Mouse (Mus musculus): ENCODE measurements around the gene Pogk. TPM values are rescaled to one million over a fixed set of nuclear protein-coding genes. Genes with fewer than 3 reads are reported as not detected.

The Pogk gene
- polyA plus RNA-seq (2015; fragmentation: Nextera tagmentation; extraction: Ambion mirVana) = 10.5 and 11.3 TPM in 2 replicates

DNA sequence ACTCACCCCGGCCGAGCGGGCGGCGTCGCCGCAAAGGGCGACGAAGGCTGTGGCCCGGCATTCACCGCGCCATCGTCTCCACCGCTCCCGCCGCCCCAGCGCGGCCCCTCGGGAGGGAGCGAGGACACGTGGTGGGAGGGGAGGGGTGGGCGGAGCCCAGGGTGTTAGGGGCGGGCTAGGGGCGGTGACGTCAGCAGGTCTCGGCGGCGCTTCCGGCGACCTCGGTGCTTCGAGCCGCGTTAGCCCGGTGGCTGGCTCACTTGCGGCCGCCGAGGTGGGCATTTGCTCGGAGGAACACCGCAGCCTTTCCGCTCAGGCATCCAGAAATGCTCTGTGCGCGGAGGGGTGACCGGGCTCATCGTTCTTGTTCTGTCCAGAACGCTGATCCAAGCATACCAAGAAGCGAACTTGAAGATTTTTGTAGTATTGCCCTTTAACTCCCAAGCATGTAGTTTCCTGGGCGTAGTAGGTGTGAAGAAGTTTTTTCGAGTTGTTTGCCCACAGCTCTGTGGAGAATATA lies at the start of gene Pogk:
Pogk (minus strand) TSS at position 163 of the 520 bp plus-strand sequence.
- no peaks in the 10 kb centered on the region for H3K27me3 ChIP-seq
- H3K9me3 ChIP-seq = no peaks in the 10 kb centered on the region
- peak within 1 kb of the TSS; percentile 67 for H3K27ac ChIP-seq
- peak; percentile 94 for ATAC-seq (ENCODE audit: borderline replicate concordance, extremely low read depth, low FRiP score, low TSS enrichment)
- peaks cover 15% of the 10 kb centered on the region for H3K4me1 ChIP-seq
- peak within 1 kb of the TSS; percentile 80 for H3K4me3 ChIP-seq
- H3K4me2 ChIP-seq = peak within 1 kb of the TSS; percentile 97
- WGBS = 3% methylated on average over 39 of the region's 49 CpGs
- peaks cover 18% of the 10 kb centered on the region; the same call in 1 of the 2 replicates for H3K36me3 ChIP-seq
- H3K9ac ChIP-seq = peak within 1 kb of the TSS; percentile 73

DNA sequence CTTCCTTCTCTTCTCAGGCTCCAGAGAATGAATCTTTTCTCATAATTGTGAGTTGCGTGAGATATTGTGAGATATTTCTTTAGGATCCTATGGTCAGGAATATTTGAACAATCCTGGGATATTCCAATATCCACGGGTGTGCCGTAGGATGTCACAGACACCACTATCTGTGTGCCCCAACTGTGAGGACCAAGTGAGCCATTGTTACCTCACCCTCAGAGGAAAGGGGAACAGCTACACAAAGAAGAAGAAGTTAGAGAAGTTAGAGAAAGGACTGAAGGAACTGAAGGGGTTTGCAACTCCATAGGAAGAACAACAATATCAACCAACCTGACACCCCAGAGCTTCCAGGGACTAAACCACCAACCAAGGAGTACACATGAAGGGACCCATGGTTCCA lies 32.3 kb upstream of the Pogk start:
- H3K4me1 ChIP-seq = no peaks in the 10 kb centered on the region
- no peak overlapping the region for H3K27ac ChIP-seq
- H3K4me3 ChIP-seq = no peak overlapping the region
- no peak for ATAC-seq (ENCODE audit: borderline replicate concordance, extremely low read depth, low FRiP score, low TSS enrichment)
- no peaks in the 10 kb centered on the region for H3K36me3 ChIP-seq
- H3K4me2 ChIP-seq = no peak overlapping the region
- no peaks in the 10 kb centered on the region for H3K9me3 ChIP-seq
- H3K27me3 ChIP-seq = no peaks in the 10 kb centered on the region
- 87% methylated on average over 3 of the region's 3 CpGs for WGBS
- H3K9ac ChIP-seq = no peak overlapping the region

DNA sequence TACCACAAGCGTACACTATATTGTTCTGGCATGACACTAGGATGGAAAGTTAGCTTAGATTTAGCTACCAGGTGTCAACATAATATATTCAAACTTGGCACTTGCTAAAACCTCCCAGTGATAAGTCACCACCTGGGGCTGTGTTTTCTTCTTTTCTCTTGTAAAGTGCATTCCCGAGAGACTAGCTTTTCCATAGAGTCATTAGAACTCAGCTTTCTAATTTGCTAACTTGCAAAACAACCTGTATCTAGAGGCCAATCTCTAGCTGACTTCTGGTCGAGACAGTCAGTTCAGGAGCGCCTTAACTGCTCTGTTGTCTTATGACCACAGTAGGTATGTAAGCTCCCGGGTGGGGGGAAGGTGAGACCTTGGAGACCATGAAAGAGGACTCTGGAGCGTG lies 29.8 kb upstream of the Pogk start:
- no peak overlapping the region for H3K4me2 ChIP-seq
- no peaks in the 10 kb centered on the region for H3K4me1 ChIP-seq
- H3K9me3 ChIP-seq = no peaks in the 10 kb centered on the region
- H3K4me3 ChIP-seq = no peak overlapping the region
- H3K27ac ChIP-seq = no peak overlapping the region
- no peak overlapping the region for H3K9ac ChIP-seq
- 60% methylated on average over 6 of the region's 6 CpGs for WGBS
- no peaks in the 10 kb centered on the region for H3K36me3 ChIP-seq
- no peak for ATAC-seq (ENCODE audit: borderline replicate concordance, extremely low read depth, low FRiP score, low TSS enrichment)
- H3K27me3 ChIP-seq = no peaks in the 10 kb centered on the region

DNA sequence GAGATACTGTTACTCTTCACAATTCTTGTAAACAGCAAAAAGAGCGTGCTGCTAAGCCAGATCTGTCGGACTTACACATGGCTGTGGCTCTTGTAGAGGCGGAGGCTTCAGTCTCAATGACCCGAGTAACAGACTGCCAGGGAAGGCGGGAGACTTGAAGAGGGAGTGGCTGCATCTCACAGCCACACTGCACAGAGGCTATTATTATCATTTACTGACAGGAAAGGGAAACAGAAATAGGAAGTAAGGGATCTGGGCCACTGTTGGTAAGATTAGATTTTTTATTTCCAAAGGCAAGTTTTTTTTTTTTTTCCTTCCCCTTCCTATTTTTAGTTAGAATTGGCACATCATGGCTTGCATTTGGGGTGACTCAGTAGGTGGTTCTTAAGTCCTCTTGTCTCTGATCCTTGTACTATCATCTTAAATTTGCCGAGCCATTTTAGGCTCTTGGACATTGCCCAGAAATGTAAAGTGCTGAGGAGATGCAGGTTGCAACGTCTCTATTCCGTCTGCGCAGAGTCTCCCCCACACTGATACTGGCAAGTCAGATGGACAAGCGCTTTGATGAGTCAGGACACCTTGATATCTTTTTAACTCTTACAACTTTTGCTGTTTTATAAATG lies 20.3 kb upstream of the Pogk start:
- no peaks in the 10 kb centered on the region for H3K9me3 ChIP-seq
- 0 out of 2 replicates have a peak, but pooled peaks cover 3% of the 10 kb centered on the region for H3K4me1 ChIP-seq
- no peak overlapping the region for H3K27ac ChIP-seq
- no peak overlapping the region for H3K4me3 ChIP-seq
- no peaks in the 10 kb centered on the region for H3K36me3 ChIP-seq
- H3K4me2 ChIP-seq = peak overlapping the region; percentile 35; the same call in 1 of the 2 replicates
- 43% methylated on average over 10 of the region's 10 CpGs for WGBS
- ATAC-seq (ENCODE audit: borderline replicate concordance, extremely low read depth, low FRiP score, low TSS enrichment) = peak; percentile 23; the same call in 1 of the 2 replicates
- H3K9ac ChIP-seq = no peak overlapping the region
- H3K27me3 ChIP-seq = no peaks in the 10 kb centered on the region

DNA sequence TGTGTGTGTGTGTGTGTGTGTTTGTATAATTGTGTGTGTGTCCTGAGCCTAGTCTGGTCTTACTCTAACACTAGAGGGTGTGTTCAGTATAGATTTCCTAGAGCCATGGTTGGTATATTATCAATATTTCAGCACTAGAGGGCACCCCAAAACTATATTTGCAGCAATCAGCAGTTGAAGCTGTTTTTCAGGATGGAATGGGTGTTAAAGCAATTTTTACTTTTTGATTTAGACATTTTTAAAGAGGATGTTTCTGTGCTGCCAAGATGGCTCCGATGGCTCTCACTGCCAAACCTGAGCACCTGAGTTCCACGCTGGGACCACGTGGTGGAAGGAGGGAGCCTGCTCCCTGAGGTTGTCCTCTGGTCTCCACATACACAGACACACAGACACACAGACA lies 19.4 kb upstream of the Pogk start:
- Histone ChIP-seq H3K27me3 (no peaks in the 10 kb centered on the region), H3K36me3 (no peaks in the 10 kb centered on the region), H3K27ac (no peak overlapping the region), H3K9ac (no peak overlapping the region), H3K4me3 (no peak overlapping the region), H3K4me1 (0 out of 2 replicates have a peak, but pooled peaks cover 3% of the 10 kb centered on the region), H3K4me2 (no peak overlapping the region), H3K9me3 (no peaks in the 10 kb centered on the region)
- ATAC-seq (ENCODE audit: borderline replicate concordance, extremely low read depth, low FRiP score, low TSS enrichment) = no peak
- 65% methylated on average over 3 of the region's 3 CpGs for WGBS

DNA sequence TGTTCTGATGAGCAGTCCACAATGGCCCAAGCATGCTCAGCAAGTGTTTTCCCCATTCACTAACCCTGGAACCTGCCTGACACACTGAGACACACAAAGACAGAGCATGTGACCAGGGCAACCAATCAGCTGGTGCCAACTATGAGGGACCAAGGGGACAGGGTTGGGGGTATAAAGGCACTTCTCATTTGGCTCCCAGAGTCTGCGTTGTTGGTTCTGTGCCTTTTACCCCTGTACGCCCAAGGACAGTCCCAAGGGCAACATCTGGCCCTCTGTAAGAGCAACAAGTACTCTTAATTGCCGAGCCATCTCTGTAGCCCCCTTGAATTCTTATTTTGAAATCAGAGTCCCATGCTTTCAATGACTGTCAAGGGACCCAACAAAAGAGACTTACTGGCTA lies 2.6 kb upstream of the Pogk start:
- H3K4me2 ChIP-seq = no peak overlapping the region
- no peak overlapping the region for H3K9ac ChIP-seq
- ATAC-seq (ENCODE audit: borderline replicate concordance, extremely low read depth, low FRiP score, low TSS enrichment) = no peak
- no peak overlapping the region for H3K4me3 ChIP-seq
- 85% methylated on average over 3 of the region's 3 CpGs for WGBS
- peaks cover 15% of the 10 kb centered on the region for H3K4me1 ChIP-seq
- H3K27ac ChIP-seq = no peak overlapping the region
- H3K9me3 ChIP-seq = no peaks in the 10 kb centered on the region
- no peaks in the 10 kb centered on the region for H3K27me3 ChIP-seq
- peaks cover 4% of the 10 kb centered on the region; the same call in 1 of the 2 replicates for H3K36me3 ChIP-seq

DNA sequence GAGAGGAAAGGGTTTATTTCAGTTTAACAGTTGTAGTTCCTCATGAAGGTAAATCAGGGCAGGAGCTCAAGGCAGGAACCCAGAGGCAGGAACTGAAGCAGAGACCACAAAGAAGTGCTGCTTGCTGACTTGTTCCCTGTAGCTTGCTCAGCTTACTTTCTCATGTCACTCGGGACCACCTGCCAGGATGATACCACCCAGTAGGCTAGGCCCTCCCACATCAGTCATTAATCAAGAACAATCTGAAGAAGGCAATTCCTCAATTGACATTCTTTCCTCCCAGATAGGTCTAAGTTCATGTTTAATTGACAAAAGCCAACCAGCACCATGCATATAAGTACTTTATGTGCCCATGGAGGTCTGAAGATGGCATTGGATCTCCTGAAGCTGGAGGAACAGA lies 1.9 kb upstream of the Pogk start:
- Histone ChIP-seq H3K4me2 (no peak overlapping the region), H3K4me3 (no peak overlapping the region), H3K27ac (no peak overlapping the region), H3K4me1 (peaks cover 15% of the 10 kb centered on the region), H3K36me3 (peaks cover 11% of the 10 kb centered on the region; the same call in 1 of the 2 replicates), H3K9ac (no peak overlapping the region), H3K27me3 (no peaks in the 10 kb centered on the region), H3K9me3 (no peaks in the 10 kb centered on the region)
- no peak for ATAC-seq (ENCODE audit: borderline replicate concordance, extremely low read depth, low FRiP score, low TSS enrichment)
- 92% methylated on average over 1 of the region's 1 CpGs for WGBS

DNA sequence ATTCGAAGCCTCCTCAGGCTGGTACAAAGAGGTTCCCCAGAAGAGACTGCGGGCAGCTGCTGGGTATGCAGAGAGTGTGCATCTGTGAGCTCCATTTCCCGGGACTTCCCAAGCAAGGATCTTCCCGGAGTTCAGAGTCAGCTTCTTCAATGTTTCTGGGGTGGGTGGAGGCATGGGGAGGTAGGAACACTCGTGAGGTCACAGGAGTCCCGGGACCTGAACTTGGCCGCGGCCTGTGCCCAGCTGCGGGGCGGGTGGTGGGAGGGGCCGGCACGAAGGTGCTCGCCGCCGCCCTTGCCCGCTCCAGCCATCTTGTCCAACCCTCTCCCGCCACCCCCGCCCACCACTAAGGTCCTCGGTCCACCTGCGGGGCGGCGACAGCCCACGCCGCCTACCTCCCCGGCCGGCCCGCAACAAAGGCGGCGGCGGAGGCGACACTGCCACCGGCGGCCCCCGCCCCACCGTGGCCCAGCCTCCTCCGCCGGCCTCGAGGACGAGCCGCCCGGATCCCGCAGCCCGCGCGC lies 424 bp downstream of the Pogk start:
- 2% methylated on average over 32 of the region's 45 CpGs for WGBS
- Histone ChIP-seq H3K4me3 (peak overlapping the region; percentile 80), H3K27ac (peak overlapping the region; percentile 67), H3K4me1 (peaks cover 15% of the 10 kb centered on the region), H3K4me2 (peak overlapping the region; percentile 97), H3K9me3 (no peaks in the 10 kb centered on the region), H3K27me3 (no peaks in the 10 kb centered on the region), H3K36me3 (peaks cover 21% of the 10 kb centered on the region; the same call in 1 of the 2 replicates), H3K9ac (peak overlapping the region; percentile 73)
- peak; percentile 84 for ATAC-seq (ENCODE audit: borderline replicate concordance, extremely low read depth, low FRiP score, low TSS enrichment)

DNA sequence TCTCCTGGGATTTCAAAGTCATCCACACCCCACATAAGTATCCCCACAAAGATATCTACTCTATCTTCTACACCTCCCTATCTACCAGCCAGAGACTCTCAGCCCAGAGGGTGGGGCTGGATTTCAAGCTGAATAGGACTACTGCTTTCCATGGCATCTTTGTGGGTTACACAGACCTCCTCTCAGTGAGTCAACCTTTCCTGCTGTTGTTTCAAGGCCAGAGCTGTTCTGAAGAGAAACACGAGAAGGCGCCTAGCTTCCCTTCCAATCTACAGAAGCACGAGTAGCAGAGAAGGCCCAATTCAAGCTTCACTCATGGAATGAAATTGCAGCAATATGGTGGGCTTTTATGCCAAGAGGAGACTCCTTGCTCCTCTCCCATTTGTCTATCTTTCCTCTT lies 5.8 kb downstream of the Pogk start:
- WGBS = 93% methylated on average over 3 of the region's 3 CpGs
- Histone ChIP-seq H3K9me3 (no peaks in the 10 kb centered on the region), H3K27me3 (no peaks in the 10 kb centered on the region), H3K9ac (no peak overlapping the region), H3K36me3 (peaks cover 36% of the 10 kb centered on the region), H3K27ac (no peak overlapping the region), H3K4me2 (no peak overlapping the region), H3K4me1 (peaks cover 10% of the 10 kb centered on the region), H3K4me3 (no peak overlapping the region)
- no peak for ATAC-seq (ENCODE audit: borderline replicate concordance, extremely low read depth, low FRiP score, low TSS enrichment)

DNA sequence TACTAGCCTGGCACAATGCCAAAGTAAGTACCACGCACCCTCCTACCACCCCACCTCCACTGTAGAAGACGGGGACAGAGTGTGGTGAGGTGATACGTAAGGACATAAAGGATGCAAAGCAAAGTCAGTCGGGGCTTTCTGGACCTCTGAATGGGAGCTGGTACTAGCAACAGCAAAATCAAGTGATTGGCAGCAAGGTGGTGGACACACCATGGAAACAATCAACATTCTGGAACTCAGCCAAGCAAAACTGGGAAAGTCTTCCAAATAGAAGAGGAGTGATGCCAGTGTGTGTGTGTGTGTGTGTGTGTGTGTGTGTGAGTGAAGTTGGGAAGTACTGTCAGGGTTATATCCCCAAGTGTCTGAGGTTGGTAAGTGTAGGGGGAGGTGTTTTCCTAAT lies 7.7 kb downstream of the Pogk start:
- peaks cover 48% of the 10 kb centered on the region for H3K36me3 ChIP-seq
- ATAC-seq (ENCODE audit: borderline replicate concordance, extremely low read depth, low FRiP score, low TSS enrichment) = no peak
- no peaks in the 10 kb centered on the region for H3K9me3 ChIP-seq
- no peak overlapping the region for H3K27ac ChIP-seq
- WGBS = 74% methylated on average over 4 of the region's 4 CpGs
- H3K4me1 ChIP-seq = no peaks in the 10 kb centered on the region
- H3K4me3 ChIP-seq = no peak overlapping the region
- no peak overlapping the region for H3K4me2 ChIP-seq
- no peaks in the 10 kb centered on the region for H3K27me3 ChIP-seq
- H3K9ac ChIP-seq = no peak overlapping the region

DNA sequence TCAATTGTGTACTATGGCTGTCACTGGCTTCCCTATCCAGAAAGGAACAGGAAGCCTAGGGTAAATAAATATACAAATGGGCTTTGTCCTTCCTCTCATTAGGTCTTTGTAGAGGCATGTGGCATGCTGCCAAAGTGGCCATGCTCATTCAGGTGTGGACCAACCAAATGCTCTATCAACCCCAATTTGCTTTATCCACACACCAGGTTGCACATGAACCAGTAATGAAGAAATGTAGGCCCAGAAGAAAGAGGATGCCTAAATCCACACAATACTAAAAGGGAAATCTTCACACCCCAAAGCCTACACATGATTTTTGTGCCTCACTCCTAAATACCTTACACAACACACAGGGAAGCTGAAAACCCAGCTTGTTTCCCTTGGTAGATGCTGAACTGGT lies 8.2 kb downstream of the Pogk start:
- no peak overlapping the region for H3K27ac ChIP-seq

DNA sequence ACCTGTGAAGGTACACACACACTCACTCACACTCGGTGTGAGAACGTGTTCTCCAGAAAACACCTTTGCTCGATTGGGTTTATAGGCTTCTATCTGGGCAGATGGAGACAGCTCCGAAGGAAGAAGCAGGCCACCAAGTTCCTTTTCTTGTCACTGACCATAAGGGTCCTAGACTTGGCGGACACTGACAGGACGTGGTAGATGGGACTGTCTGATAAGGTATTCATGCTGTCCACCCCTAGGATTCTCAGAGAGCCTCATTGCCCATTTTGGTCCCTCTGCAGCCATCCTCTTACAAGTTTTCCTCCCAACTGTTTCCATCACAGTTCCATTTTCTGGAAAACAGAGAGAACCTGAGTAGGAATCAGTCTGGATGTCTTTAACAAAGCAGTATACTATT lies 13.3 kb downstream of the Pogk start:
- Histone ChIP-seq H3K4me2 (no peak overlapping the region), H3K27ac (no peak overlapping the region), H3K4me3 (no peak overlapping the region), H3K4me1 (no peaks in the 10 kb centered on the region), H3K36me3 (peaks cover 77% of the 10 kb centered on the region), H3K9ac (no peak overlapping the region), H3K27me3 (no peaks in the 10 kb centered on the region), H3K9me3 (no peaks in the 10 kb centered on the region)
- 92% methylated on average over 6 of the region's 6 CpGs for WGBS
- no peak for ATAC-seq (ENCODE audit: borderline replicate concordance, extremely low read depth, low FRiP score, low TSS enrichment)

More for the DNA sequence above, 8.2 kb downstream of the Pogk start:
- Histone ChIP-seq H3K4me2 (no peak overlapping the region), H3K36me3 (peaks cover 48% of the 10 kb centered on the region), H3K9me3 (no peaks in the 10 kb centered on the region), H3K9ac (no peak overlapping the region), H3K4me1 (no peaks in the 10 kb centered on the region), H3K4me3 (no peak overlapping the region), H3K27me3 (no peaks in the 10 kb centered on the region)
- ATAC-seq (ENCODE audit: borderline replicate concordance, extremely low read depth, low FRiP score, low TSS enrichment) = no peak
